Mouse (Mus musculus): Measurements from ENCODE around the gene Tead1. TPM values are rescaled to one million over a fixed set of nuclear protein-coding genes. Genes with fewer than 3 reads are reported as not detected.

The Tead1 gene
- polyA plus RNA-seq, 1 experiment from 2014 or later = 15.0 TPM

DNA sequence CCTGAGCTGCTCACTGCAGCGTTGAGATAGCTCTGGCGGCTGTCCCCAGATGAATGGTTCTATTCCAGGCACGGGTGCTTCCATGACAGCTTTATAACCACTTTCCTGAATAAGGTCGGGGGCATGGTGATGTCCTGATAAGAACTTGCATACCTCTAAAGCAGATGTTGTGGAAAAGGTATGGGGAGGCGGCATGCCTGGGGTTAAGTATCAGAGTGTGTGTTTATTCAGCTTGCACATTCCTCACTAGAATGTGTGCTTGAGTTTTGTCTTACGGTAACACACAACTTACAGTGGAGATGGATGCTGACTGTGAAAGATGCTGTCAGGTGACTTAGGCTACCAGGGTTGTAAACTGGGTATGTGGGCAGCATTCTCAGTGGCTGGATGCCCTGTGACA is 93.7 kb downstream of the Tead1 start:
- 73% methylated on average over 6 of the region's 6 CpGs for WGBS
- ATAC-seq (replicated peaks) = no peak
- H3K36me3 ChIP-seq (replicated peaks) = no peaks in the 10 kb centered on the region
- H3K4me2 ChIP-seq = no peak overlapping the region
- H3K27ac ChIP-seq = no peak overlapping the region
- H3K27me3 ChIP-seq (replicated peaks) = no peaks in the 10 kb centered on the region
- H3K4me1 ChIP-seq = peaks cover 16% of the 10 kb centered on the region
- H3K9me3 ChIP-seq = no peaks in the 10 kb centered on the region
- no peak overlapping the region for H3K9ac ChIP-seq
- H3K4me3 ChIP-seq = no peak overlapping the region

- no peaks in the 10 kb centered on the region for H3K36me3 ChIP-seq (replicated peaks)
- peaks cover 16% of the 10 kb centered on the region for H3K4me1 ChIP-seq
- no peaks in the 10 kb centered on the region for H3K9me3 ChIP-seq
- no peaks in the 10 kb centered on the region for H3K27me3 ChIP-seq (replicated peaks)
- no peak overlapping the region for H3K9ac ChIP-seq
- no peak overlapping the region for H3K4me3 ChIP-seq
- ATAC-seq (replicated peaks) = no peak
- H3K27ac ChIP-seq = no peak overlapping the region
- WGBS = 94% methylated on average over 4 of the region's 4 CpGs
- no peak overlapping the region for H3K4me2 ChIP-seq
Measured at GRCm38 (mm10) chr7:112773601-112774000, 94.5 kb downstream of the Tead1 start.

DNA sequence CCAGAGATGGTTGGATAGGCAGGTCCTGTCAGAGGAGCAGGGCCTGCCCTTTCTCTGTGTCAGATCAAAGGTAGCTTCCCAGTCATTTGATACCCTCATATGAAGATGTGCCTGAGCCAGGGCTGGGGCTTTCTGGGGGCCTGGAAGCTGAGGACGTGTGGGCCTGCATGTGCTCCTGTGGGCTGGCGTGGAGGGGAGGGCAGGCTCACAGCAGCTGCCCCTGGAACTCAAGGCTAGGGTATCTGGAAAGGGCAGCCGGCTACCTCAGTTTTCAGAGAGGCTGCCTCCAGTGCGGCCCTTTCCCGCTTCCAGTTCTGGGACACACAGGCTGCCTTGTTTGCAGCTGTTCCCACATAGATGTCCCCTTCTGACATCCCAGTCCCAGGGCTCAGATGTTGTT is 96.7 kb downstream of the Tead1 start:
- no peak for ATAC-seq (replicated peaks)
- H3K27ac ChIP-seq = no peak overlapping the region
- 65% methylated on average over 5 of the region's 5 CpGs for WGBS

GRCm38 (mm10) chr7:112776670-112777069 is 97.6 kb downstream of the Tead1 start:
- H3K4me3 ChIP-seq = no peak overlapping the region
- H3K9ac ChIP-seq = no peak overlapping the region
- 43% methylated on average over 5 of the region's 5 CpGs for WGBS
- no peaks in the 10 kb centered on the region for H3K27me3 ChIP-seq (replicated peaks)
- H3K27ac ChIP-seq = 0 out of 2 replicates have a peak overlapping the region, but pooled peaks have one; percentile 6
- H3K4me2 ChIP-seq = no peak overlapping the region
- H3K9me3 ChIP-seq = no peaks in the 10 kb centered on the region
- no peaks in the 10 kb centered on the region for H3K36me3 ChIP-seq (replicated peaks)
- peaks cover 24% of the 10 kb centered on the region for H3K4me1 ChIP-seq
- ATAC-seq (replicated peaks) = no peak

More for the DNA sequence above, 96.7 kb downstream of the Tead1 start:
- H3K4me3 ChIP-seq = no peak overlapping the region
- H3K27me3 ChIP-seq (replicated peaks) = no peaks in the 10 kb centered on the region
- H3K9ac ChIP-seq = no peak overlapping the region
- H3K36me3 ChIP-seq (replicated peaks) = no peaks in the 10 kb centered on the region
- H3K4me1 ChIP-seq = peaks cover 24% of the 10 kb centered on the region
- no peak overlapping the region for H3K4me2 ChIP-seq
- H3K9me3 ChIP-seq = no peaks in the 10 kb centered on the region

DNA sequence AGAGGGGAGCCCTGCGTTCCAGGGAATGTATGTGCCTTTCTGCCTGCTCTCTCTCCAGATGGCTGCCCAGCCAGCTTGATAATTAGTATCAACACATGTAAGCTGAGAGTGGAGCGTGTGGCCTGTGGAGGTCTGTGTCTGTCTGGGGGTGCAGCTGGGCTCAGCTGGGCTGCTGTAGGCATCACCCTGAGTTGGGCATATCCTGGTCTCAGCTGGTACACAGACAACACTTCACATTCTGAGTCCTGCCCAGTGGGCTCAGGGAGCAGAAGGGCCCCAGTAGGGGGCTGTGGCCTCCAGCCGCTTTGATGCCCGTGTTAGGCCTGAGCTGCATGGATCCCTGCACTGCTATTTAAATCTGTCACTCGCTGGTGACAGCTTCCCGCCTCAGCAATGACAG is 100.5 kb downstream of the Tead1 start:
- peaks cover 18% of the 10 kb centered on the region for H3K4me1 ChIP-seq
- H3K9me3 ChIP-seq = no peaks in the 10 kb centered on the region
- no peak overlapping the region for H3K9ac ChIP-seq
- H3K36me3 ChIP-seq (replicated peaks) = no peaks in the 10 kb centered on the region
- no peak overlapping the region for H3K27ac ChIP-seq
- no peaks in the 10 kb centered on the region for H3K27me3 ChIP-seq (replicated peaks)
- no peak overlapping the region for H3K4me3 ChIP-seq
- WGBS = 19% methylated on average over 6 of the region's 6 CpGs
- H3K4me2 ChIP-seq = no peak overlapping the region
- peak; percentile 75 for ATAC-seq (replicated peaks)

DNA sequence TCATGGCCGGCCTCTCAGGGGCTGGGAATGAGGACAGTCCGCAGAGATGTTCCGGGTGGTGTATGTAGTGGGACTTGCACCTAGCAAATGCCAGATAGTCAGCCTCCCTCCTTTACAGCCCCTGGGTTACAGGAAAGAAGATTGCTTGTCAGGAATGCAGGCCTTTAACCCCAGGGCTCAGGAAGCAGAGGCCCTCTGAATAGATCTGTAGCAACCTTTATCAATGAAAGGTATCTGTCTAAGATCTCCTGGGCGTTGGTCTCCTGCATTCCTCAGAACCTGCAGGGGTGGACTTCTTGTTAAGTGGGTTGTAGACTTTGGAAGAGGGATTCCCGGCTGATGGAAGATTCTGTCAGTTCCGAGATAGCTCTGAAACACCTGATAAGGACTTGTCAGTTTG is 101.8 kb downstream of the Tead1 start:
- no peaks in the 10 kb centered on the region for H3K9me3 ChIP-seq
- H3K9ac ChIP-seq = no peak overlapping the region
- H3K27ac ChIP-seq = no peak overlapping the region
- ATAC-seq (replicated peaks) = no peak
- no peaks in the 10 kb centered on the region for H3K27me3 ChIP-seq (replicated peaks)
- H3K4me1 ChIP-seq = peaks cover 16% of the 10 kb centered on the region
- no peak overlapping the region for H3K4me2 ChIP-seq
- WGBS = 86% methylated on average over 6 of the region's 6 CpGs
- H3K4me3 ChIP-seq = no peak overlapping the region
- no peaks in the 10 kb centered on the region for H3K36me3 ChIP-seq (replicated peaks)

DNA sequence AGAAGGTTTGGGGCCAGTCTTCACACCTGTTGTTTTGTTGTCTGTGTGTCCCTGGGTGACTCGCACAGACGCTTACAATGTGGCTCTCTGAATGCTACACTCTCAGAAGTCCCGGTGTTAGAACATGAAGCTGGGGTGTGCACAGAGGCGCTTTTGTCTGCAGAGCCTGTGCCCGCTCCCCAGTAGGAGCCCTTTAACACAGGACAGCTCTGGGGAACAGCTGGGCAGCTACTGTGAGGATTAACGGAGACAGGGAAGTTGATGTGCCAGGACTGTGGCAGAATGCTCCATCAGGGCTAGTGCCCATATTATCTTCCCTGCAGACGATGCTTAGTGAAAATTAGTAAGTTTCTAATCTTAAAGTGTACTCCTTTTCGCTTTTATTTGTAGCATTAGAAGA is 102.9 kb downstream of the Tead1 start:
- no peak overlapping the region for H3K27ac ChIP-seq
- H3K27me3 ChIP-seq (replicated peaks) = no peaks in the 10 kb centered on the region
- H3K9me3 ChIP-seq = no peaks in the 10 kb centered on the region
- no peak overlapping the region for H3K4me2 ChIP-seq
- no peak for ATAC-seq (replicated peaks)
- 52% methylated on average over 8 of the region's 8 CpGs for WGBS
- H3K36me3 ChIP-seq (replicated peaks) = no peaks in the 10 kb centered on the region
- no peak overlapping the region for H3K9ac ChIP-seq
- H3K4me1 ChIP-seq = peaks cover 21% of the 10 kb centered on the region
- H3K4me3 ChIP-seq = no peak overlapping the region

GRCm38 (mm10) chr7:112784278-112784677 is 105.2 kb downstream of the Tead1 start:
- Histone ChIP-seq H3K27ac (no peak overlapping the region), H3K36me3 (replicated peaks) (no peaks in the 10 kb centered on the region), H3K4me1 (peaks cover 41% of the 10 kb centered on the region), H3K9me3 (no peaks in the 10 kb centered on the region), H3K4me3 (no peak overlapping the region), H3K4me2 (no peak overlapping the region), H3K27me3 (replicated peaks) (no peaks in the 10 kb centered on the region), H3K9ac (no peak overlapping the region)
- 93% methylated on average over 3 of the region's 3 CpGs for WGBS
- no peak for ATAC-seq (replicated peaks)

- H3K4me3 ChIP-seq = no peak overlapping the region
- no peaks in the 10 kb centered on the region for H3K27me3 ChIP-seq (replicated peaks)
- ATAC-seq (replicated peaks) = no peak
- 80% methylated on average over 7 of the region's 7 CpGs for WGBS
- peaks cover 33% of the 10 kb centered on the region for H3K4me1 ChIP-seq
- no peak overlapping the region for H3K4me2 ChIP-seq
- no peak overlapping the region for H3K9ac ChIP-seq
- no peaks in the 10 kb centered on the region for H3K9me3 ChIP-seq
- H3K27ac ChIP-seq = no peak overlapping the region
- no peaks in the 10 kb centered on the region for H3K36me3 ChIP-seq (replicated peaks)
Measured at GRCm38 (mm10) chr7:112785271-112785670, 106.2 kb downstream of the Tead1 start.

GRCm38 (mm10) chr7:112786556-112787225 is 107.6 kb downstream of the Tead1 start:
- Histone ChIP-seq H3K27me3 (replicated peaks) (no peaks in the 10 kb centered on the region), H3K4me2 (no peak overlapping the region), H3K4me1 (peaks cover 33% of the 10 kb centered on the region), H3K36me3 (replicated peaks) (no peaks in the 10 kb centered on the region), H3K9me3 (no peaks in the 10 kb centered on the region), H3K4me3 (no peak overlapping the region), H3K9ac (no peak overlapping the region), H3K27ac (peak overlapping the region; percentile 77)
- 10% methylated on average over 7 of the region's 7 CpGs for whole genome bisulfite sequencing
- peak; percentile 37; the same call in 1 of the 2 replicates for ATAC-seq (replicated peaks)

- peak overlapping the region; percentile 77 for H3K27ac ChIP-seq
- 59% methylated on average over 7 of the region's 7 CpGs for WGBS
Measured at GRCm38 (mm10) chr7:112787281-112787680, 108.2 kb downstream of the Tead1 start.

GRCm38 (mm10) chr7:112788321-112788751 is 109.2 kb downstream of the Tead1 start:
- 13% methylated on average over 7 of the region's 7 CpGs for WGBS

More at GRCm38 (mm10) chr7:112787281-112787680, 108.2 kb downstream of the Tead1 start:
- Histone ChIP-seq H3K9ac (no peak overlapping the region), H3K27me3 (replicated peaks) (no peaks in the 10 kb centered on the region), H3K9me3 (no peaks in the 10 kb centered on the region), H3K4me1 (peaks cover 33% of the 10 kb centered on the region), H3K4me3 (no peak overlapping the region), H3K36me3 (replicated peaks) (no peaks in the 10 kb centered on the region), H3K4me2 (no peak overlapping the region)
- ATAC-seq (replicated peaks) = no peak

GRCm38 (mm10) chr7:112789693-112790092 is 110.6 kb downstream of the Tead1 start:
- H3K27ac ChIP-seq = no peak overlapping the region
- WGBS = 88% methylated on average over 4 of the region's 4 CpGs
- no peak for ATAC-seq (replicated peaks)

More at GRCm38 (mm10) chr7:112788321-112788751, 109.2 kb downstream of the Tead1 start:
- H3K9me3 ChIP-seq = no peaks in the 10 kb centered on the region
- no peak overlapping the region for H3K9ac ChIP-seq
- no peak overlapping the region for H3K4me2 ChIP-seq
- H3K4me3 ChIP-seq = no peak overlapping the region
- H3K36me3 ChIP-seq (replicated peaks) = no peaks in the 10 kb centered on the region
- peak overlapping the region; percentile 77 for H3K27ac ChIP-seq
- peak; percentile 81 for ATAC-seq (replicated peaks)
- no peaks in the 10 kb centered on the region for H3K27me3 ChIP-seq (replicated peaks)
- H3K4me1 ChIP-seq = peaks cover 33% of the 10 kb centered on the region

More at GRCm38 (mm10) chr7:112789693-112790092, 110.6 kb downstream of the Tead1 start:
- Histone ChIP-seq H3K9me3 (no peaks in the 10 kb centered on the region), H3K4me1 (peaks cover 42% of the 10 kb centered on the region), H3K9ac (no peak overlapping the region), H3K27me3 (replicated peaks) (no peaks in the 10 kb centered on the region), H3K4me2 (no peak overlapping the region), H3K4me3 (no peak overlapping the region), H3K36me3 (replicated peaks) (no peaks in the 10 kb centered on the region)

All from midbrain, embryonic 15.5 days (tissue).